In the genomic region with DNA sequence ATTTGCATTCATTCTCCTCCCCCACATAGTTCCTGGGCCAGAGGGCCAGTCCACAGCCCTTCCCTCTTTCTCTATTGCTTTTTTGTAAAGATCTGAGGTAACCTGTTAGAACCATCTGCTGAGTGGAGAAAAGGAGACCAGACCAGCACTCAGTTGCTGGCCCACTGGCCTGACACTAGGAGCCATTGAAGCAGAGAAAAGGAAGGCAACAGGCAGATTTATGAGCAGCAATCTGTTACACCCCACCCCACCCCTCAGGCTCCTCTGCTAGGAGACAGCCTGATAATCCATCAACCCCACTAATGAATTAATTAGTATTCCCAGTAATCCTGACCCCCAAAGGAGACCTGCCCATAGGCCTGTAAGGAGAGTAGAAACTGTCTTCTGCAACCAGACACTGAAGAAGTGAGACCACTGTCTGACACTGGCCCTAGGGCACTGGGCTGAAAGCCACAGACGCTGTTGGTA, we compare ENCODE assay signal across 19 mouse cellular contexts. TPM values are rescaled to one million over a fixed set of nuclear protein-coding genes. Genes with fewer than 3 reads are reported as not detected.
DNase-seq lines count a peak whose midpoint lies in the region; ATAC-seq lines count a peak whose summit lies in the region.
"Had no signal": no experiment of that assay in that cellular context is flagged by ENCODE, and none has a peak within 500 bp of the region (broad histone marks: within the 10 kb centered on the region; RNA-seq: fewer than 3 reads in every experiment).

No protein-coding gene starts in this region.

- no peak overlapping the region for H3K4me2 ChIP-seq in hindbrain, embryonic 13.5 days
- no peak overlapping the region for H3K4me2 ChIP-seq in midbrain, embryonic 15.5 days

- no peaks in the 10 kb centered on the region for H3K9me3 ChIP-seq in hindbrain, embryonic 13.5 days
- H3K9me3 ChIP-seq in midbrain, embryonic 15.5 days, result no peaks in the 10 kb centered on the region
- H3K9me3 ChIP-seq in limb, embryonic 10.5 days (replicated peaks), result no peaks in the 10 kb centered on the region

- H3K36me3 ChIP-seq in hindbrain, embryonic 13.5 days, result no peaks in the 10 kb centered on the region
- H3K36me3 ChIP-seq in midbrain, embryonic 15.5 days (replicated peaks), result no peaks in the 10 kb centered on the region
- no peaks in the 10 kb centered on the region for H3K36me3 ChIP-seq in limb, embryonic 10.5 days

- peaks cover 14% of the 10 kb centered on the region for H3K4me1 ChIP-seq in hindbrain, embryonic 13.5 days (replicated peaks)
- H3K4me1 ChIP-seq in midbrain, embryonic 15.5 days, result no peaks in the 10 kb centered on the region
- H3K4me1 ChIP-seq in limb, embryonic 10.5 days, result no peaks in the 10 kb centered on the region

- H3K27me3 ChIP-seq in hindbrain, embryonic 13.5 days, result no peaks in the 10 kb centered on the region
- no peaks in the 10 kb centered on the region for H3K27me3 ChIP-seq in midbrain, embryonic 15.5 days (replicated peaks)
- no peaks in the 10 kb centered on the region for H3K27me3 ChIP-seq in limb, embryonic 10.5 days (ENCODE audit: low read depth, poor library complexity, severe bottlenecking)

- no peak overlapping the region for H3K27ac ChIP-seq in hindbrain, embryonic 13.5 days
- no peak overlapping the region for H3K27ac ChIP-seq in midbrain, embryonic 15.5 days
- H3K27ac ChIP-seq in limb, embryonic 10.5 days, result no peak overlapping the region

- peak; percentile 46 for DNase-seq in left cerebral cortex, postnatal 4 days
- no peak for DNase-seq in left cerebral cortex, adult 9 months (ENCODE audit: low spot score in 2 of 2)
- DNase-seq in lung, postnatal 10 days, result no peak
- DNase-seq in cerebellum, adult 9-11 months, result no peak
- DNase-seq in urinary bladder, postnatal 4 days (ENCODE audit: low spot score in 2 of 2), result no peak
- no peak for DNase-seq in limb, embryonic 10.5 days (ENCODE audit: low spot score)
- DNase-seq: adrenal gland, postnatal 10 days; B cell, adult 2 months; heart, postnatal 14 days; kidney, adult 18-20 months; right cerebral cortex, postnatal 14 days; thymus, postnatal 25 days had no signal

- intact Hi-C loops in left cerebral cortex, postnatal 4 days (cut with DNase I), result no loop called here

- WGBS in hindbrain, embryonic 13.5 days, result 4% methylated on average over 1 of the region's 1 CpGs
- WGBS in midbrain, embryonic 15.5 days, result 5% methylated on average over 1 of the region's 1 CpGs
- 3% methylated on average over 1 of the region's 1 CpGs for WGBS in limb, embryonic 10.5 days

- H3K9ac ChIP-seq in hindbrain, embryonic 13.5 days, result no peak overlapping the region
- no peak overlapping the region for H3K9ac ChIP-seq in midbrain, embryonic 15.5 days

- no peak overlapping the region for H3K4me3 ChIP-seq in hindbrain, embryonic 13.5 days
- H3K4me3 ChIP-seq in midbrain, embryonic 15.5 days, result no peak overlapping the region
- H3K4me3 ChIP-seq in limb, embryonic 10.5 days, result no peak overlapping the region

- peak; percentile 79 for ATAC-seq in hindbrain, embryonic 13.5 days (ENCODE audit: low FRiP score)
- ATAC-seq in midbrain, embryonic 15.5 days (replicated peaks), result peak; percentile 67

RNA-seq across cellular contexts. Expression of a gene that starts 2.0 kb away (rescaled TPM):
- not detected for total RNA-seq in left cerebral cortex, postnatal 4 days (2021)
- 2.7 and 6.7 TPM in 2 replicates for polyA plus RNA-seq in hindbrain, embryonic 13.5 days (2015; fragmentation: Nextera tagmentation; extraction: Ambion mirVana)
- 1.9 and 2.8 TPM in 2 replicates for polyA plus RNA-seq in midbrain, embryonic 15.5 days (2015; fragmentation: Nextera tagmentation; extraction: Ambion mirVana)
- 0.05 and 0.11 TPM in 2 replicates for polyA plus RNA-seq in limb, embryonic 10.5 days (2016; fragmentation: Nextera tagmentation; extraction: Ambion mirVana)
- total RNA-seq: ES-E14; heart, postnatal 14 days had no signal
- polyA plus RNA-seq: gonadal fat pad, adult 2 months; large intestine, adult 2 months; limb, embryonic 11.5 days; liver, embryonic 16.5 days had no signal

RNA-seq across cellular contexts. Expression of a gene that starts 40.7 kb away (rescaled TPM):
- 1 to 10 TPM in 1 of 2 experiments, under 1 TPM in 1; 0.56 to 2.6 TPM for total RNA-seq in left cerebral cortex, postnatal 4 days (2021)
- not detected in 2 replicates for polyA plus RNA-seq in hindbrain, embryonic 13.5 days (2015; fragmentation: Nextera tagmentation; extraction: Ambion mirVana)
- polyA plus RNA-seq in midbrain, embryonic 15.5 days (2015; fragmentation: Nextera tagmentation; extraction: Ambion mirVana), result 0.18 TPM in 1 of 2 replicates, not detected in the other
- 0.19 TPM in 1 of 2 replicates, not detected in the other for polyA plus RNA-seq in limb, embryonic 10.5 days (2016; fragmentation: Nextera tagmentation; extraction: Ambion mirVana)
